Mouse (Mus musculus): ENCODE measurements around the gene Foxn2. TPM values are rescaled to one million over a fixed set of nuclear protein-coding genes. Genes with fewer than 3 reads are reported as not detected.
"Not testable (repeated sequence)": the region's sequence is repeated elsewhere in the genome, so short reads cannot be mapped to it uniquely, and the experiment has no call there.

The Foxn2 gene
- polyA plus RNA-seq, 1 experiment, result 4.3 TPM

DNA sequence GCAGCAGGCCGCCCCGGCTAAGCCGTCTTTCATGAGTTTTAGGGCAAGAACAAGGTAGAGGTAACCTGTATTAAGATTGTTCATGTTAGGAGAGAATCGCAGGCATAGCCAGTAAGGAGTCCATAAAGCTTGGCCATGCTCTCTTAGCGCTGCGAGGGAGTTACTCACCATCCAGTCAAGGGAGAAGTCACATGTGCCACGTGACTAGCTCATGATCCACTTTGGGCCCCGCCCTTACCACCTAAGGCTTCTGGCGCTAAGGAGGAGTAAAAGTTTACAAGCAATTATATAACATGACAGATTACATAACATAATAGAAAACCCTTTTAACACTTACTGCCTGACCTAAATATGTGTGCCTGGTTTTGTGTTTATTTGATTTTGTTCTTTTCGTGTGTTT, 8.5 kb upstream of the Foxn2 start:
- TF ChIP-seq POLR2A (IDR thresholded peaks at IDR 0.05; ENCODE audit: insufficient read length, low read depth) (no peak), SRF (IDR thresholded peaks at IDR 0.05; ENCODE audit: control insufficient read depth, insufficient read length, low read depth) (no peak), MAX (IDR thresholded peaks at IDR 0.05; ENCODE audit: low read depth) (no peak), MYOD1 (IDR thresholded peaks at IDR 0.05; ENCODE audit: control insufficient read depth in 1 of 3, insufficient read length in 2 of 3, low read depth in 2 of 3) (no peak), MYOG (IDR thresholded peaks at IDR 0.05; ENCODE audit: control insufficient read depth in 1 of 3, insufficient read depth in 1 of 3, insufficient read length in 2 of 3, low read depth in 2 of 3) (no peak), CEBPB (IDR thresholded peaks at IDR 0.05; ENCODE audit: insufficient read depth, poor library complexity, severe bottlenecking) (no peak), E2F4 (IDR thresholded peaks at IDR 0.05; ENCODE audit: insufficient read depth) (no peak), TCF12 (IDR thresholded peaks at IDR 0.05; ENCODE audit: insufficient read depth, poor library complexity, severe bottlenecking) (no peak), USF1 (IDR thresholded peaks at IDR 0.05; ENCODE audit: low read depth) (no peak), REST (IDR thresholded peaks at IDR 0.05; ENCODE audit: insufficient read depth, insufficient read length) (no peak), POLR2AphosphoS2 (IDR thresholded peaks at IDR 0.05; ENCODE audit: insufficient read length, low read depth) (no peak), TCF3 (IDR thresholded peaks at IDR 0.05; ENCODE audit: insufficient read length, low read depth) (no peak)
- Histone ChIP-seq H3K4me2 (ENCODE audit: low read depth) (no peak overlapping the region), H3ac (ENCODE audit: control insufficient read depth, insufficient read length) (no peak overlapping the region), H3K27me3 (ENCODE audit: control insufficient read depth, insufficient read depth, insufficient read length) (no peaks in the 10 kb centered on the region), H3K79me2 (ENCODE audit: control insufficient read depth, insufficient read depth) (no peaks in the 10 kb centered on the region), H3K36me3 (ENCODE audit: control insufficient read depth, insufficient read depth) (no peaks in the 10 kb centered on the region), H3K4me3 (no peak overlapping the region)

DNA sequence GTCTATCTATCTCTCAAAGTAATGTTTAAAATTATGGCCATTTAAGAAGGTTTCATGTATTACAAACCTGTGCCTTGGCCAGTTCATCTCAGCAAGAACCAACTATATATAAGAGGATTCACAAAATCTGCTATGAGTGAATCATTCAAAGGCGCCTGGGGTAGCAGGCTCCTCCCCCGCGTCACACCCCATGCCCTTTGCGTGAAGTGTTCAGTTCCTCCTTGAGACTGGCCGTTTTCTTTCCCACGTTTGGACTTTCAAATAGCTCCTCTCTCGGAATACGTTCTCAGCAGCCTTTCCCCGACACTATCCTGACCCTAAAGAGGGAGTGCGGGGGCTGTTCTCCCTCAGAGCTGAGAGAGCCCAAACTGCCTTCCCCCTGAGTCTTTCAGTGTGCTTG, 5.2 kb upstream of the Foxn2 start:
- Histone ChIP-seq H3K36me3 (ENCODE audit: control insufficient read depth, insufficient read depth) (no peaks in the 10 kb centered on the region), H3ac (ENCODE audit: control insufficient read depth, insufficient read length) (no peak overlapping the region), H3K79me2 (ENCODE audit: control insufficient read depth, insufficient read depth) (no peaks in the 10 kb centered on the region), H3K27me3 (ENCODE audit: control insufficient read depth, insufficient read depth, insufficient read length) (no peaks in the 10 kb centered on the region), H3K4me3 (no peak overlapping the region), H3K4me2 (ENCODE audit: low read depth) (no peak overlapping the region)
- no peak for TF ChIP-seq TCF3 (IDR thresholded peaks at IDR 0.05; ENCODE audit: insufficient read length, low read depth)
- TF ChIP-seq E2F4 (IDR thresholded peaks at IDR 0.05; ENCODE audit: insufficient read depth), result no peak
- no peak for TF ChIP-seq SRF (IDR thresholded peaks at IDR 0.05; ENCODE audit: control insufficient read depth, insufficient read length, low read depth)

DNA sequence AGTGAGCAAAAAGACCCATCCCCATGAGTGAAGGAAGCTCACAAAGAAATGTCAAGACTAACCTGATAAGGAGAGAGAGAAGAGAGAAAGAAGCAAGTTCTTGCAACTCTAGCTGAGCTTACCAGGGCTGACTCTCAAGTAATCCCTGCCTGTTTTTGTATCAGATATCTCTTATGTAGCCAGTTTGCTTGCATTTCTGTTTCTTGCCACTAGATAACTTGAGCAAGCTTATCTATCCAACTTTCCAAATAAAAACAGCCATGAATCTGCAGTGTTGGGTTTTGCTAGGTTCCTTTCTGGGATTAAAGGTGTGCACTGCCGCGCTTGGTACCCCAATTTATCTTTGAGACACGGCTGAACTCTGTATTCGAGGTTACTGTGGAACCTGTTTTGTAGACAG, 4.2 kb upstream of the Foxn2 start:
- no peaks in the 10 kb centered on the region for H3K36me3 ChIP-seq (ENCODE audit: control insufficient read depth, insufficient read depth)
- no peak overlapping the region for H3K4me2 ChIP-seq (ENCODE audit: low read depth)
- no peak overlapping the region for H3K4me3 ChIP-seq
- no peak for TF ChIP-seq POLR2AphosphoS2 (IDR thresholded peaks at IDR 0.05; ENCODE audit: insufficient read length, low read depth)
- TF ChIP-seq MAX (IDR thresholded peaks at IDR 0.05; ENCODE audit: low read depth), result no peak
- TF ChIP-seq TCF12 (IDR thresholded peaks at IDR 0.05; ENCODE audit: insufficient read depth, poor library complexity, severe bottlenecking), result no peak
- no peak for TF ChIP-seq E2F4 (IDR thresholded peaks at IDR 0.05; ENCODE audit: insufficient read depth)
- TF ChIP-seq TCF3 (IDR thresholded peaks at IDR 0.05; ENCODE audit: insufficient read length, low read depth), result no peak
- TF ChIP-seq CEBPB (IDR thresholded peaks at IDR 0.05; ENCODE audit: insufficient read depth, poor library complexity, severe bottlenecking), result no peak
- TF ChIP-seq MYOG (IDR thresholded peaks at IDR 0.05; ENCODE audit: control insufficient read depth in 1 of 3, insufficient read depth in 1 of 3, insufficient read length in 2 of 3, low read depth in 2 of 3), result no peak
- no peak for TF ChIP-seq SRF (IDR thresholded peaks at IDR 0.05; ENCODE audit: control insufficient read depth, insufficient read length, low read depth)
- TF ChIP-seq MYOD1 (IDR thresholded peaks at IDR 0.05; ENCODE audit: control insufficient read depth in 1 of 3, insufficient read length in 2 of 3, low read depth in 2 of 3), result no peak
- TF ChIP-seq POLR2A (IDR thresholded peaks at IDR 0.05; ENCODE audit: insufficient read length, low read depth), result no peak
- TF ChIP-seq USF1 (IDR thresholded peaks at IDR 0.05; ENCODE audit: low read depth), result no peak
- TF ChIP-seq REST (IDR thresholded peaks at IDR 0.05; ENCODE audit: insufficient read depth, insufficient read length), result no peak
- H3K27me3 ChIP-seq (ENCODE audit: control insufficient read depth, insufficient read depth, insufficient read length), result no peaks in the 10 kb centered on the region
- H3K79me2 ChIP-seq (ENCODE audit: control insufficient read depth, insufficient read depth), result no peaks in the 10 kb centered on the region
- H3ac ChIP-seq (ENCODE audit: control insufficient read depth, insufficient read length), result no peak overlapping the region

DNA sequence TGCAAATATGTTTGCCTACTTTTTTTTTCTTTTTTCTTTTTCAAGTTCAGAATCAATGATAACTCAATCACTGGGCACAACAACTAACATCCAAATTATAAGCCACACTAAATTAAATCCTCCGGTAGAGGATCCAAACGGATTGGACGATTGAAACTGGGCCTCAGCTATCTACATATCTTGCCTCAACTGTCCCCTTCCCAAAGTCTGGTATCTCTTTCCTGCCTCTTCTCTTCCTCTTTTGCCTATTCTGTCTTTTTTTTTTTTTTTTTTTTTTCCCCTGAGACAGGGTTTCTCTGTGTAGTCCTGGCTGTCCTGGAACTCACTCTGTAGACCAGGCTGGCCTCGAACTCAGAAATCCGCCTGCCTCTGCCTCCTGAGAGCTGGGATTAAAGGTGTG, 3.8 kb upstream of the Foxn2 start:
- H3K79me2 ChIP-seq (ENCODE audit: control insufficient read depth, insufficient read depth); H3ac ChIP-seq (ENCODE audit: control insufficient read depth, insufficient read length); H3K27me3 ChIP-seq (ENCODE audit: control insufficient read depth, insufficient read depth, insufficient read length); H3K36me3 ChIP-seq (ENCODE audit: control insufficient read depth, insufficient read depth); H3K4me2 ChIP-seq (ENCODE audit: low read depth); H3K4me3 ChIP-seq: not testable (repeated sequence)

DNA sequence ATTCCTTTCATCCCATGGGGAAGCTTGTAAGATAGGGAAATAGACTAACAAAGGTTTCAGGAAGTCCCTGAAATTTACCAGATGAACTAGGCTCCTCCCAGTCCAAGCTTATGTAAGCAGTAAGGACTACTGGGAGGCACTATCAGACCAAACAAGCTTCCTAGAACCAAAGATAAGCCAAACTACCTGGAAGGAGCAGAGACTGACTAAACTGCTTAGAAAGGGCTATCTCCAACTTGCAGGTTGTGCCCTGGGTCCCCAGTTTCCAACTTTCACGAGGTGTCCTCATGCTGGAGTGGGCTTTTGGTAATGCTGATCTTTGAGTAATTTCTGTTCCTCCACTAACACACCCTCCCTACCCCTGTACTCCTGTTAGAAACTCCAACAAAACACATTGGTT, 3.1 kb upstream of the Foxn2 start:
- TF ChIP-seq POLR2AphosphoS2 (IDR thresholded peaks at IDR 0.05; ENCODE audit: insufficient read length, low read depth) (no peak), SRF (IDR thresholded peaks at IDR 0.05; ENCODE audit: control insufficient read depth, insufficient read length, low read depth) (no peak), MAX (IDR thresholded peaks at IDR 0.05; ENCODE audit: low read depth) (no peak), CEBPB (IDR thresholded peaks at IDR 0.05; ENCODE audit: insufficient read depth, poor library complexity, severe bottlenecking) (no peak), REST (IDR thresholded peaks at IDR 0.05; ENCODE audit: insufficient read depth, insufficient read length) (no peak), TCF12 (IDR thresholded peaks at IDR 0.05; ENCODE audit: insufficient read depth, poor library complexity, severe bottlenecking) (no peak), TCF3 (IDR thresholded peaks at IDR 0.05; ENCODE audit: insufficient read length, low read depth) (no peak), MYOD1 (IDR thresholded peaks at IDR 0.05; ENCODE audit: control insufficient read depth in 1 of 3, insufficient read length in 2 of 3, low read depth in 2 of 3) (no peak), E2F4 (IDR thresholded peaks at IDR 0.05; ENCODE audit: insufficient read depth) (no peak), MYOG (IDR thresholded peaks at IDR 0.05; ENCODE audit: control insufficient read depth in 1 of 3, insufficient read depth in 1 of 3, insufficient read length in 2 of 3, low read depth in 2 of 3) (no peak), USF1 (IDR thresholded peaks at IDR 0.05; ENCODE audit: low read depth) (no peak), POLR2A (IDR thresholded peaks at IDR 0.05; ENCODE audit: insufficient read length, low read depth) (no peak)
- no peak overlapping the region for H3K4me2 ChIP-seq (ENCODE audit: low read depth)
- H3K36me3 ChIP-seq (ENCODE audit: control insufficient read depth, insufficient read depth), result no peaks in the 10 kb centered on the region
- H3K4me3 ChIP-seq, result no peak overlapping the region
- H3K79me2 ChIP-seq (ENCODE audit: control insufficient read depth, insufficient read depth), result peaks cover 9% of the 10 kb centered on the region
- no peaks in the 10 kb centered on the region for H3K27me3 ChIP-seq (ENCODE audit: control insufficient read depth, insufficient read depth, insufficient read length)
- H3ac ChIP-seq (ENCODE audit: control insufficient read depth, insufficient read length), result no peak overlapping the region
